Mouse (Mus musculus): ENCODE data around the gene Tnfsfm13. TPM values are rescaled to one million over a fixed set of nuclear protein-coding genes. Genes with fewer than 3 reads are reported as not detected.

Tnfsfm13 gene
- polyA plus RNA-seq, 1 experiment from 2014 or later: 4.8 TPM

DNA sequence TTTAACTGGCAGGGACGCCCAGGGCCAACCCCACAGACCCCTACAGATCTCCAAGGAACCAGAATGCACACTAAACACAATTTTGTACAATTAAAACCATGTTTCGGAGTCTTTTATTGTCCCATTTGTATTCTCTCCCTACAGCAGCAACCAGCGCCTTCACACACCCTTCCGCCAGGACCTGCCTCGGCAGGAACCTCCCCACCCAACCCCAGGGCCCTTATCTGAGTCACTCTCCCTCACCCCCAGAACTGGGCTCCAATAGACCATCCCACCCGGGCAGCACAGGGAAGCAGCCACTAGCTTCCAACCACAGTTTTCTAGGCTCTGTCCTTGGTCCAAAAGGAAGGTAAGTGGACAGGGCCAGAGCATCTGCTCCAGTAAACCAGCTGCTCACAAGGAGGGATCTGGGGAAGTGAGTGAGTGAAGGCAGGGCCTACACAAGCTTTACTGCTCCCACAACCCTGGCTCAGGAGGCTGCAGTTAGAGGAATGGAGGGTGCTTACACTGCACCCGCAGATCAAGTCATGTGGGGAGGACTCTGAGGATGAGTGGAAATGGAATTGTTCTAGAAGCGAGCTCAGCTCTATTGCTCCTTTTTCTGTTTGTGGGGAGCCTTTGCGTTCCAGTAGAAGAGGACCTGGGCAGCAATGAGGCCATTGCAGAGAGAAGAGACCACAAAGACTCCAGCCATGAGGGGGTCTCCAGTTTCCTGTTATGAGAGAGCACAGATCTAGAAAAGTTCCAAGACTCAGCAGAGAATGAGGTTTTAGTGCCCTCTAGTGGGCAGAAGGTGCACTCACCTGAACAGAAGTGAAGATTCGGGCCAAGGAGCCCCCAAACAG, 39.1 kb downstream of the Tnfsfm13 start:
- no peak overlapping the region for H3K4me3 ChIP-seq
- peaks cover 56% of the 10 kb centered on the region for H3K36me3 ChIP-seq
- H3K27ac ChIP-seq: peak overlapping the region; percentile 77
- H3K27me3 ChIP-seq: no peaks in the 10 kb centered on the region
- H3K9ac ChIP-seq: no peak overlapping the region
- peak overlapping the region; percentile 19; the same call in 1 of the 2 replicates for H3K4me2 ChIP-seq
- no peak for ATAC-seq (ENCODE audit: insufficient number of reproducible peaks, low FRiP score, low TSS enrichment, low read depth)
- 65% methylated on average over 10 of the region's 10 CpGs for WGBS
- H3K9me3 ChIP-seq: no peaks in the 10 kb centered on the region
- peaks cover 45% of the 10 kb centered on the region for H3K4me1 ChIP-seq

DNA sequence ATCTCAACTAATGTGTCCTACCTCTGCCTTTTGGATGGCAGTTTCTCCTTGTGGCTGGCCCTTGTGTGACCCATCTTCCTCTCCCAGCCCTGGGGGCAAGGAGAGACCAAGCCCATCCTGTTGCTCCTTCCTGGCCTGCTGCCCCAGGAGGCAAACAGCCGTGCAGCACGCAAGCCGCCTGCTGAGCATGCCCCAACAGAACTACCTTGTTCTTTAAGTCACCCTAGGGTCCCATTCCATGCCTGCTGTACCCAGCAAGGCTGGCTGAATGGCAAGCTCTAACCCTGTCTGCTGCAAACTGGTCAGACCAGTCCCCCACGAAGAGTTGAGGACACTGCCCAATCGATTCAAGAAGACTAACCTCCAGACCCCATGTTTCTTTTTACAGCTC, 39.8 kb downstream of the Tnfsfm13 start:
- 71% methylated on average over 5 of the region's 5 CpGs for WGBS
- no peak overlapping the region for H3K9ac ChIP-seq

DNA sequence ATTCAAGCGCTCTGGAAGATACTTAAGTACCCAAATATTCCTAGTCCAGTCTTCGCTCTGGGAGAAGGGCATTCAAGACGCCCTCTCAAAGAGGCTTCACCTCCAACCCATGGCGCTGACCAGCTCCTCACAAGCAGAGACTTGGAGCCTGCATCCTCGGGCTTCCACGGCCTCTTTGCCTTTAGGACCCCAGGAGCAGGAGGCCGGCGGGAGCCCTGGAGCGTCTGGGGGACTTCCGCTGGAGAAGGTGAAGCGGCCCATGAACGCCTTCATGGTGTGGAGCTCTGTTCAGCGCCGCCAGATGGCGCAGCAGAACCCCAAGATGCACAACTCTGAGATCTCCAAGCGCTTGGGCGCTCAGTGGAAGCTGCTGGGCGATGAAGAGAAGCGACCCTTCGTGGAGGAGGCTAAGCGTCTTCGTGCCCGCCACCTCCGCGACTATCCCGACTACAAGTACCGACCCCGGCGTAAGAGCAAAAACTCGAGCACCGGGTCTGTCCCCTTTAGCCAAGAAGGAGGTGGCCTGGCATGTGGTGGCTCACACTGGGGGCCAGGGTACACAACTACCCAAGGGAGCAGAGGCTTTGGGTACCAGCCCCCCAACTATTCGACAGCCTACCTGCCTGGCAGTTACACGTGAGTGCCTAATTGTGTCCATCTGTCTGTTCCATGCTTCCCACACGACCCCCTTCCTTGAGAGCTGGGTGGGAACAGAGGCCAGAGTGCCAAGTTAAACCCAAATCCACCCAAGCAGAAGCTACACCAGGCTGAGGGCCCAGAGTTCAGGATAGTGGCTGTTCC, 40.4 kb downstream of the Tnfsfm13 start, which contains the start of gene Sox15:
TSS of gene Sox15 (plus strand) at position 51 of the 801 bp plus-strand sequence.
- Histone ChIP-seq H3K4me3 (no peak within 1 kb of the TSS), H3K9me3 (no peaks in the 10 kb centered on the region), H3K4me1 (peaks cover 37% of the 10 kb centered on the region), H3K9ac (0 out of 2 replicates have a peak within 1 kb of the TSS, but pooled peaks have one; percentile 21), H3K27ac (peak within 1 kb of the TSS; percentile 77), H3K36me3 (peaks cover 70% of the 10 kb centered on the region), H3K4me2 (peak within 1 kb of the TSS; percentile 19), H3K27me3 (no peaks in the 10 kb centered on the region)
- peak; percentile 31; the same call in 1 of the 2 replicates for ATAC-seq (ENCODE audit: insufficient number of reproducible peaks, low FRiP score, low TSS enrichment, low read depth)
- WGBS: 19% methylated on average over 34 of the region's 34 CpGs

More for the DNA sequence above, 39.8 kb downstream of the Tnfsfm13 start:
- H3K27me3 ChIP-seq: no peaks in the 10 kb centered on the region
- ATAC-seq (ENCODE audit: insufficient number of reproducible peaks, low FRiP score, low TSS enrichment, low read depth): no peak
- H3K9me3 ChIP-seq: no peaks in the 10 kb centered on the region
- H3K36me3 ChIP-seq: peaks cover 64% of the 10 kb centered on the region
- peak overlapping the region; percentile 77 for H3K27ac ChIP-seq
- peak overlapping the region; percentile 19 for H3K4me2 ChIP-seq
- peaks cover 37% of the 10 kb centered on the region for H3K4me1 ChIP-seq
- no peak overlapping the region for H3K4me3 ChIP-seq

DNA sequence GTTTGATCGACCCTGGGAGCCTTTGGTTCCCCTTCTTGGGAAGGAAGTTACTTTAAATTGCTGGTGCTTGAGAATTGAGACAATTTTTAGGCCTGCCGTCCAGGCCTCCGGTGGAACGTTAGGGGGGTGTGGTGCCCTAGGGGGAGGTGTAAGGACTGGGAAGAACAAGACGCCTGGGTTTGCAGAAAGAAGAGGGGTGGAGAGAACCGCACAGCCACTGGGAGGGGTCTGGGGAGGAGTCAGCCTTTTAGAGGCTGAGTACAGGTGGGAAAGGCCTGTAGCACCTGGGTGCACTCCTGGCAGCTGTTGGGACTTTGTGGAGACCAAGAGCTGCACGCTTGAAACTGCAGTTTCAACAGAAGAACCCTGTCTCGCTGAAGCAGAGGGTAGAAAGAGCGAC, 41.1 kb downstream of the Tnfsfm13 start:
- Histone ChIP-seq H3K36me3 (peaks cover 77% of the 10 kb centered on the region), H3K4me2 (no peak overlapping the region), H3K9ac (no peak overlapping the region), H3K4me3 (no peak overlapping the region), H3K9me3 (no peaks in the 10 kb centered on the region), H3K27ac (peak overlapping the region; percentile 77), H3K27me3 (no peaks in the 10 kb centered on the region), H3K4me1 (peaks cover 37% of the 10 kb centered on the region)
- WGBS: 29% methylated on average over 9 of the region's 9 CpGs
- no peak for ATAC-seq (ENCODE audit: insufficient number of reproducible peaks, low FRiP score, low TSS enrichment, low read depth)

DNA sequence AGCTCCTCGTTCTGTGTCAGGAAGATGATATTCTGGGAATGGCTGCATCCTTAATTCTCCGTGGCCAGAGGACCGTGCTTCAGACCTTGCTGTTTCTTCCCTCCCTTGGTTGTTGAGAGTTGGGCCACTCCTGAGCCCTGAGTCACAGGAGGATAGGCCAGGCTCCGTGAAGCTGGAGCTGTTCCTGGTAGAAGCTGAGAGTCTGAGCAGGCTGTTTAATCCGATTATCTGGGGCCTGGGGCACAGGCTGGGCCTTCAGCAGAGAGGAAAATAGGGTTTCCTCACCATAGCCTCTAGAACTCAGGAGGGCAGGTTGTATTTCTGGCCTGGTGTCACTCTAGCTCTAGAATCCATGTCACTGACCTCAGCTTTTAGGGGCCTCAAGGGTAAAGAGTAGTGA, 42.5 kb downstream of the Tnfsfm13 start:
- Histone ChIP-seq H3K9me3 (no peaks in the 10 kb centered on the region), H3K4me3 (no peak overlapping the region), H3K27ac (no peak overlapping the region), H3K4me1 (peaks cover 37% of the 10 kb centered on the region), H3K27me3 (no peaks in the 10 kb centered on the region), H3K4me2 (no peak overlapping the region), H3K36me3 (peaks cover 78% of the 10 kb centered on the region), H3K9ac (no peak overlapping the region)
- 68% methylated on average over 5 of the region's 5 CpGs for WGBS
- no peak for ATAC-seq (ENCODE audit: insufficient number of reproducible peaks, low FRiP score, low TSS enrichment, low read depth)

DNA sequence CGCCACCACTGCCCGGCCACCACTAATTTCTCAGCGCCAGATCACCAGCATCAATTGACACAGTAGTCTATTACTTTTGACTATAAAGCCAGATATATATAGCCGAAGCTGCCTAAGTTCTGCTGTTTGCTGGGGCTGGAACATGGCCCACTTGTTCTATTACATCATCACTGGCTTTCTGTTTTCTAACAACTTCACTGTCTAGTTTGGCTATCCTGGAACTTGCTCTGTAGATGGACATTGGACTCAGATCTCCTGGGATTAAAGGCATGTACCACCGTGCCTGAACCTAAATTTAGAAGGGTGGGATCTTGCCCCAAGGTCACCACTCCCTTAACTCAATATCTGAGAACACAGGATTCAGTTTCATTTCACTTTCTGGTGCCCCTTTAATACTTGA, 50.0 kb downstream of the Tnfsfm13 start:
- no peak overlapping the region for H3K4me3 ChIP-seq
- ATAC-seq (ENCODE audit: insufficient number of reproducible peaks, low FRiP score, low TSS enrichment, low read depth): no peak

DNA sequence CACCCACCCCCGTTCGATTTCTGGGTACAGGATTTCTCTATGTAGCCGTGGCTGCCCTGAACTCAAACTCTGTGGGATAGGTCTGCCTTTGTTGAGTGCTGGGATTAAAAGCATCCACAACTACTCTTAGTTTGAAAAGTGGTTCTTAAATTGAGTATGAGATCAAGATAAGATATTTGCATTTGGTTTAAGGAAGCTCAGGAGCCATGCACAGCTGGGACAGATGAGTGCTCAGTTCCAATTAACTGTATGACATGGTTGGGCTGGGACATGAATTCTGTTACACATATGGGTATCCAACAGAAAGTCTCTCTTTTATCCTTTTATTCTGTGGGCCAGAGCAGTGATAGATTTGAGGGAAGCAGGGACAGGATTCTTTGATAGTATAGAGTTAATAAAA, 60.4 kb downstream of the Tnfsfm13 start:
- H3K27ac ChIP-seq: no peak overlapping the region
- H3K4me1 ChIP-seq: peaks cover 19% of the 10 kb centered on the region
- peaks cover 24% of the 10 kb centered on the region for H3K36me3 ChIP-seq
- no peaks in the 10 kb centered on the region for H3K27me3 ChIP-seq
- no peaks in the 10 kb centered on the region for H3K9me3 ChIP-seq
- ATAC-seq (ENCODE audit: insufficient number of reproducible peaks, low FRiP score, low TSS enrichment, low read depth): no peak
- 0 out of 2 replicates have a peak overlapping the region, but pooled peaks have one; percentile 7 for H3K4me2 ChIP-seq
- 81% methylated on average over 3 of the region's 3 CpGs for WGBS
- no peak overlapping the region for H3K4me3 ChIP-seq
- H3K9ac ChIP-seq: no peak overlapping the region

More for the DNA sequence above, 50.0 kb downstream of the Tnfsfm13 start:
- Histone ChIP-seq H3K27ac (no peak overlapping the region), H3K36me3 (peaks cover 96% of the 10 kb centered on the region), H3K27me3 (no peaks in the 10 kb centered on the region), H3K4me2 (no peak overlapping the region), H3K4me1 (no peaks in the 10 kb centered on the region), H3K9ac (no peak overlapping the region), H3K9me3 (no peaks in the 10 kb centered on the region)
- WGBS: 92% methylated on average over 5 of the region's 5 CpGs

DNA sequence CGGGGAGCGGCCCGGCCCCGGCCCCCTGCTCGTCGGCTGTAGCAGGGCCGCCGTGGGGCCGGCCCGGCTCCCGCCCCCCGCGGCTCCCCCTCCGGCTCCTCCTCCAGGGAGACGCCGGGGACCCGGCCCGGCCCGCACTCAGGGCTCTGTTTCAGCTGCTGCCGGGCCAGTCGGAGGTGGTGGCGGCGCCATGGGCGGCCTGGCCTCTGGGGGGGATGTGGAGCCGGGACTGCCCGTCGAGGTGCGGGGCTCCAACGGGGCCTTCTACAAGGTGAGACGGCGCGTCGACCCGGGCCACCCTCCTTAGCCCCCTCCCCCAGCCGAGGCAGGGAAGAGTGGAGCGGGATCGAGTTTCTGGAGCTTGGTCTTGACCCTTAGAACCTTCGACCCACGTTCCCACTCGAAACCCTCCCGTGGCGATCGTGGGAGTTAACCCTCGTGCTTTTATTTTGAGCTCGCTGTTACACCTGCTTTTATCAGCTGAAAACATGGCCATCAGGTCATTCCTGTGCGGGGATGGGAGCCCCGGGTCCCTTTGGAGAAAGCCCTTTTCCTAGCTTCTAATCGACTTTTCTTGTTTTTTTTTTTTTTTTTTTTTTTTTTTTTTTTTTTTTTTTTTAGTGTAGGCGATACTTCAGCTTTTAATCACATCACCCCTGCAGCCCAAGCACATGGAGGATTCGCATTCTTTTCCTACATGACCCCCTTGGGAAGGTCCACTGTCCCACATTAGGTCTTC, 62.6 kb downstream of the Tnfsfm13 start:
- H3K9ac ChIP-seq: peak overlapping the region; percentile 98
- peaks cover 19% of the 10 kb centered on the region for H3K4me1 ChIP-seq
- H3K36me3 ChIP-seq: peaks cover 9% of the 10 kb centered on the region; the same call in 1 of the 2 replicates
- H3K27ac ChIP-seq: peak overlapping the region; percentile 98
- peak overlapping the region; percentile 50 for H3K4me2 ChIP-seq
- H3K9me3 ChIP-seq: no peaks in the 10 kb centered on the region
- H3K4me3 ChIP-seq: peak overlapping the region; percentile 95
- peak; percentile 53; the same call in 1 of the 2 replicates for ATAC-seq (ENCODE audit: insufficient number of reproducible peaks, low FRiP score, low TSS enrichment, low read depth)
- no peaks in the 10 kb centered on the region for H3K27me3 ChIP-seq
- WGBS: under 1% methylated on average over 36 of the region's 50 CpGs

MicroRNA genes within 50 kb of the gene (microRNA counts, 519-probe panel; counts per million panel counts)
- microRNA mmu-miR-1934: not detected
- 3,497 counts per million, percentile 82 among the panel's probes with 10 or more counts for microRNA mmu-miR-467f

Small RNA genes lying within 50 kb of the gene (microRNA-seq; reads per million reads assigned to microRNA genes)
- gene Mir1934 (2.7 reads per million, percentile 6 among the genes with 10 or more reads in this experiment), gene Mir467f (not detected)

Other genes starting within 250 kb of the Tnfsfm13 start
- gene Dnah2, start 147.0 kb downstream of the Tnfsfm13 start, polyA plus RNA-seq (2015; fragmentation: Nextera tagmentation; extraction: Ambion mirVana): 2.0 and 3.0 TPM in 2 replicates
- 27.9 and 33.2 TPM in 2 replicates for gene Efnb3, start 135.9 kb downstream of the Tnfsfm13 start, polyA plus RNA-seq (2015; fragmentation: Nextera tagmentation; extraction: Ambion mirVana)
- gene Wrap53, start 115.8 kb downstream of the Tnfsfm13 start, polyA plus RNA-seq (2015; fragmentation: Nextera tagmentation; extraction: Ambion mirVana): 23.6 and 24.8 TPM in 2 replicates
- 132 and 134 TPM in 2 replicates for gene Trp53, start 115.7 kb downstream of the Tnfsfm13 start, polyA plus RNA-seq (2015; fragmentation: Nextera tagmentation; extraction: Ambion mirVana)
- gene Atp1b2, start 90.2 kb downstream of the Tnfsfm13 start, polyA plus RNA-seq (2015; fragmentation: Nextera tagmentation; extraction: Ambion mirVana): 8.2 and 10.5 TPM in 2 replicates
- gene Shbg, start 78.2 kb downstream of the Tnfsfm13 start, polyA plus RNA-seq (2015; fragmentation: Nextera tagmentation; extraction: Ambion mirVana): not detected in 2 replicates
- 15.7 and 16.2 TPM in 2 replicates for gene Sat2, start 74.1 kb downstream of the Tnfsfm13 start, polyA plus RNA-seq (2015; fragmentation: Nextera tagmentation; extraction: Ambion mirVana)
- 26.8 and 27.1 TPM in 2 replicates for gene Fxr2, start 63.1 kb downstream of the Tnfsfm13 start, polyA plus RNA-seq (2015; fragmentation: Nextera tagmentation; extraction: Ambion mirVana)
- gene Sox15, start 40.8 kb downstream of the Tnfsfm13 start, polyA plus RNA-seq (2015; fragmentation: Nextera tagmentation; extraction: Ambion mirVana): 3.2 and 4.8 TPM in 2 replicates
- 58.9 and 63.9 TPM in 2 replicates for gene Mpdu1, start 33.5 kb downstream of the Tnfsfm13 start, polyA plus RNA-seq (2015; fragmentation: Nextera tagmentation; extraction: Ambion mirVana)
- 18.2 and 24.1 TPM in 2 replicates for gene Cd68, start 29.9 kb downstream of the Tnfsfm13 start, polyA plus RNA-seq (2015; fragmentation: Nextera tagmentation; extraction: Ambion mirVana)
- 443 and 469 TPM in 2 replicates for gene Eif4a1, start 23.7 kb downstream of the Tnfsfm13 start, polyA plus RNA-seq (2015; fragmentation: Nextera tagmentation; extraction: Ambion mirVana)
- gene Senp3, start 14.0 kb downstream of the Tnfsfm13 start, polyA plus RNA-seq (2015; fragmentation: Nextera tagmentation; extraction: Ambion mirVana): 87.5 and 87.9 TPM in 2 replicates
- gene Tnfsf13, start 10.3 kb downstream of the Tnfsfm13 start, polyA plus RNA-seq (2015; fragmentation: Nextera tagmentation; extraction: Ambion mirVana): 0.73 and 0.87 TPM in 2 replicates
- gene Tnfsf12, start 249 bp downstream of the Tnfsfm13 start, polyA plus RNA-seq (2015; fragmentation: Nextera tagmentation; extraction: Ambion mirVana): 10.8 and 12.9 TPM in 2 replicates
- 20.0 and 20.9 TPM in 2 replicates for gene Polr2a, start 62.5 kb upstream of the Tnfsfm13 start, polyA plus RNA-seq (2015; fragmentation: Nextera tagmentation; extraction: Ambion mirVana)
- gene Slc35g3, start 65.9 kb upstream of the Tnfsfm13 start, polyA plus RNA-seq (2015; fragmentation: Nextera tagmentation; extraction: Ambion mirVana): 0.09 and 0.15 TPM in 2 replicates
- 5.1 and 5.4 TPM in 2 replicates for gene Zbtb4, start 69.8 kb upstream of the Tnfsfm13 start, polyA plus RNA-seq (2015; fragmentation: Nextera tagmentation; extraction: Ambion mirVana)
- gene Chrnb1, start 99.8 kb upstream of the Tnfsfm13 start, polyA plus RNA-seq (2015; fragmentation: Nextera tagmentation; extraction: Ambion mirVana): 18.6 and 30.0 TPM in 2 replicates
- 3.4 and 3.9 TPM in 2 replicates for gene Fgf11, start 105.8 kb upstream of the Tnfsfm13 start, polyA plus RNA-seq (2015; fragmentation: Nextera tagmentation; extraction: Ambion mirVana)
- 8.1 and 8.9 TPM in 2 replicates for gene Tmem102, start 109.5 kb upstream of the Tnfsfm13 start, polyA plus RNA-seq (2015; fragmentation: Nextera tagmentation; extraction: Ambion mirVana)
- gene Gm39566, start 119.2 kb upstream of the Tnfsfm13 start, polyA plus RNA-seq (2015; fragmentation: Nextera tagmentation; extraction: Ambion mirVana): not detected in 2 replicates
- gene Spem2, start 122.4 kb upstream of the Tnfsfm13 start, polyA plus RNA-seq (2015; fragmentation: Nextera tagmentation; extraction: Ambion mirVana): not detected in 2 replicates
- 0.28 TPM in 1 of 2 replicates, not detected in the other for gene Spem1, start 126.1 kb upstream of the Tnfsfm13 start, polyA plus RNA-seq (2015; fragmentation: Nextera tagmentation; extraction: Ambion mirVana)
- 7.6 and 8.7 TPM in 2 replicates for gene Nlgn2, start 141.7 kb upstream of the Tnfsfm13 start, polyA plus RNA-seq (2015; fragmentation: Nextera tagmentation; extraction: Ambion mirVana)
- gene Tmem256, start 142.4 kb upstream of the Tnfsfm13 start, polyA plus RNA-seq (2015; fragmentation: Nextera tagmentation; extraction: Ambion mirVana): 325 and 365 TPM in 2 replicates
- 132 and 134 TPM in 2 replicates for gene Plscr3, start 150.3 kb upstream of the Tnfsfm13 start, polyA plus RNA-seq (2015; fragmentation: Nextera tagmentation; extraction: Ambion mirVana)
- 4.1 and 5.0 TPM in 2 replicates for gene Tnk1, start 162.6 kb upstream of the Tnfsfm13 start, polyA plus RNA-seq (2015; fragmentation: Nextera tagmentation; extraction: Ambion mirVana)
- gene Tmem95, start 181.9 kb upstream of the Tnfsfm13 start, polyA plus RNA-seq (2015; fragmentation: Nextera tagmentation; extraction: Ambion mirVana): 0.31 and 0.73 TPM in 2 replicates
- gene Kctd11, start 185.3 kb upstream of the Tnfsfm13 start, polyA plus RNA-seq (2015; fragmentation: Nextera tagmentation; extraction: Ambion mirVana): 20.5 TPM in 2 replicates
- gene Acap1, start 199.4 kb upstream of the Tnfsfm13 start, polyA plus RNA-seq (2015; fragmentation: Nextera tagmentation; extraction: Ambion mirVana): 2.7 and 3.1 TPM in 2 replicates
- gene 2810408A11Rik, start 204.9 kb upstream of the Tnfsfm13 start, polyA plus RNA-seq (2015; fragmentation: Nextera tagmentation; extraction: Ambion mirVana): 7.6 and 8.4 TPM in 2 replicates
- 7.1 and 7.3 TPM in 2 replicates for gene Neurl4, start 205.0 kb upstream of the Tnfsfm13 start, polyA plus RNA-seq (2015; fragmentation: Nextera tagmentation; extraction: Ambion mirVana)
- gene Gps2, start 217.8 kb upstream of the Tnfsfm13 start, polyA plus RNA-seq (2015; fragmentation: Nextera tagmentation; extraction: Ambion mirVana): 71.5 and 77.1 TPM in 2 replicates
- gene Eif5a, start 225.9 kb upstream of the Tnfsfm13 start, polyA plus RNA-seq (2015; fragmentation: Nextera tagmentation; extraction: Ambion mirVana): 1,601 and 1,681 TPM in 2 replicates
- 3.6 and 4.6 TPM in 2 replicates for gene Ybx2, start 239.7 kb upstream of the Tnfsfm13 start, polyA plus RNA-seq (2015; fragmentation: Nextera tagmentation; extraction: Ambion mirVana)